Mouse (Mus musculus): ENCODE data around the gene Zap70. TPM values are rescaled to one million over a fixed set of nuclear protein-coding genes. Genes with fewer than 3 reads are reported as not detected.
"Not testable (repeated sequence)": the region's sequence is repeated elsewhere in the genome, so short reads cannot be mapped to it uniquely, and the experiment has no call there.

Gene Zap70
- total RNA-seq, 2 experiments from 2014 or later = 1.7 to 2.1 TPM

- Histone ChIP-seq H3K27ac (no peak overlapping the region), H3K4me3 (no peak overlapping the region)
- DNase-seq (ENCODE audit: extremely low spot score in 1 of 2, low spot score in 2 of 2) = no peak
- intact Hi-C loops (cut with DNase I) = no loop called here
- no peak for TF ChIP-seq CTCF (IDR thresholded peaks at IDR 0.05)
These were observed 45.5 kb downstream of the Zap70 start for GRCm38 (mm10) chr1:36807086-36807485.

DNA sequence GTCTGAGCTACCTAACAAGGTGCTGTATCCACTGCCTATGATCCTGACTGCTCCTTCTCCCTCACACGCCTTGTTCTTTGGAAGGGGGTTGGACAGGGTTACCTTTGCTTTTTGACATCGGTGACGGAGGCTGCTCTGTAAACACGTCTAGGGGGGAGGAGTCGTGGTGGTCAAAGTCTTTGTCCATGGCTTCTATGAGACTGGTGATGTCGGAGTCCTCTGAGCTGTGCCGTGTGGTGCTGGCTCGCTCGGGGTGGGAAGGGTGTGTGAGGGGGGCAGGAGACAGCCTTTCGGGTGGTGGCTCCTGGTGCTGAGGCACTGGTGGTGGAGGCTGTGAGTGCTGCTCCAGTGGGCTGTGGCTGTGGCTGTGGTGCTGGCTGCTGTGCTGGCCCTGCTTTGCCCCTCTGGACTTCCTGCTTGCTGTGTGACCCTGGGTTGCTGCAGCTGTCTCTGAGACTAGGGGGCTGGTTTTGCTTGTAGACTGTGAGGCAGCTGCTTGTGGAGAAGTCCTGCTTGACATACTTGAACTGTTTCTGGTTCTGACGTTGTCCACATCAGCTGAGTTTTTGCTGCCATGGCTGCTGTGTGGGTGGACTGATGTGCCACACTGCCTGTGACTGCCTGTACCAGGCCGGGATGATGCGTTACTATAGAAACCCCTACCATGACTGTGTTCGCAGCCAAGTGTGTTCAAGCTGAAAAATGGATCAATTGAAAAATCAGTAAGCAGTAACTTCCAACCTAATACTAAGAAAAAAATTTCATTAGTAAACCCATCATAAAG lies 46.4 kb downstream of the Zap70 start:
- no peak for TF ChIP-seq CTCF (IDR thresholded peaks at IDR 0.05)
- no peak overlapping the region for H3K27ac ChIP-seq
- intact Hi-C loops (cut with DNase I) = no loop called here
- no peak overlapping the region for H3K4me3 ChIP-seq
- peak in 1 of 2 experiments; percentile 35 for DNase-seq (ENCODE audit: extremely low spot score in 1 of 2, low spot score in 2 of 2)

GRCm38 (mm10) chr1:36811806-36812205 lies 50.2 kb downstream of the Zap70 start:
- no peak for DNase-seq (ENCODE audit: extremely low spot score in 1 of 2, low spot score in 2 of 2)
- H3K4me3 ChIP-seq = no peak overlapping the region
- H3K27ac ChIP-seq = no peak overlapping the region
- no peak for TF ChIP-seq CTCF (IDR thresholded peaks at IDR 0.05)
- intact Hi-C loops (cut with DNase I) = no loop called here

GRCm38 (mm10) chr1:36813415-36813814 lies 51.8 kb downstream of the Zap70 start:
- intact Hi-C loops (cut with DNase I) = no loop called here

DNA sequence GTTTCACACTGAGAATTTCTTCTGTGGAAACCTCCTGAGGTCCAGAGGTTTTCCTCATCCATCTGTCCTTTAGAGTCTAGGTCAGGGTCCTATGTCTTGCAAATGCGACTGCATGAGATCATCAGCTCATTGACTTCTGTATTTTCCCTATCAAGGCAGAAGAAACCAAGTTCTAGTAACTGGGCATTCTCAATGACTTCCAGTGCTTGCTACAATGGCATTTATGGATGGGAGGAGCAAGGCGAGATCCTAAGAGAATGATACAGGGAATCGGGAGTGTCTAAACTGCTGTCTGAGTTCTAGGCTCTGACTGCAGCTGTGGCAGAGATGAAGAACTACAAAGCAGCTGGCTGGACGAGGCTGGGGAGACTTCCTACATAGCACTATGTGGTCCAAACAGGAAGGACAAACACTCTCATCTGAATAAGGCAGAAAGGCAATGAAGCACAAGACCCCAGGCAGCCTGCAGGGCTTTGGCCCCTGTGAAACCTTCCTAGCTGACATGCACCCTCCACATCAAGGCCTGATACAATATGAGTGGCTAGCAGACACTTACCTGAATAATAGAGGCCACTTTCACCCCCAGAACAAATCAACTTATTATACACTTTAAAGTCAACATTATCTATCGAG lies 52.8 kb downstream of the Zap70 start:
- H3K27ac ChIP-seq = peak overlapping the region; percentile 58
- intact Hi-C loops (cut with DNase I) = no loop called here

More at GRCm38 (mm10) chr1:36813415-36813814, 51.8 kb downstream of the Zap70 start:
- H3K4me3 ChIP-seq = no peak overlapping the region
- TF ChIP-seq CTCF (IDR thresholded peaks at IDR 0.05) = no peak
- DNase-seq (ENCODE audit: extremely low spot score in 1 of 2, low spot score in 2 of 2) = peak; percentile 40 to 49
- no peak overlapping the region; the same call in 1 of the 2 replicates for H3K27ac ChIP-seq

GRCm38 (mm10) chr1:36815166-36815565 lies 53.6 kb downstream of the Zap70 start:
- no peak for DNase-seq (ENCODE audit: extremely low spot score in 1 of 2, low spot score in 2 of 2)
- H3K27ac ChIP-seq = no peak overlapping the region
- no peak for TF ChIP-seq CTCF (IDR thresholded peaks at IDR 0.05)
- intact Hi-C loops (cut with DNase I) = no loop called here
- no peak overlapping the region for H3K4me3 ChIP-seq

More for the DNA sequence above, 52.8 kb downstream of the Zap70 start:
- H3K4me3 ChIP-seq = no peak overlapping the region
- DNase-seq (ENCODE audit: extremely low spot score in 1 of 2, low spot score in 2 of 2) = no peak
- TF ChIP-seq CTCF (IDR thresholded peaks at IDR 0.05) = no peak

DNA sequence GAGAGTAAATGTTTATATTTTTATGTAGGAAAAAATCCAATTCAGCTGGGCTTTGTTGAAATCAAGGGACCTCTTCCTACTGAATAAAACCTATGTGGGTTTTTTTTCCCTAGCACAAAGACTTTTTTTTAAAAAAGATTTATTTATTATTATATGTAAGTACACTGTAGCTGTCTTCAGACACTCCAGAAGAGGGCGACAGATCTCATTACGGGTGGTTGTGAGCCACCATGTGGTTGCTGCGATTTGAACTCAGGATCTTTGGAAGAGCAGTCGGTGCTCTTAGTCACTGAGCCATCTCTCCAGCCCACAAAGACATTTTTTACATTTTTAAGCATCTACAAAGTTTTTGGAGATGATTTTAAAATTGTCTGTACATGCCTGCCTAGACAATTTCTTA lies 60.3 kb downstream of the Zap70 start:
- H3K4me3 ChIP-seq; intact Hi-C loops (cut with DNase I); H3K27ac ChIP-seq; DNase-seq (ENCODE audit: extremely low spot score in 1 of 2, low spot score in 2 of 2): not testable (repeated sequence)
- peak; percentile 35 for TF ChIP-seq CTCF (IDR thresholded peaks at IDR 0.05)

- DNase-seq (ENCODE audit: extremely low spot score in 1 of 2, low spot score in 2 of 2) = no peak
- no peak overlapping the region for H3K27ac ChIP-seq
- intact Hi-C loops (cut with DNase I) = no loop called here
- no peak for TF ChIP-seq CTCF (IDR thresholded peaks at IDR 0.05)
- no peak overlapping the region for H3K4me3 ChIP-seq
These were observed 62.8 kb downstream of the Zap70 start for GRCm38 (mm10) chr1:36824356-36824755.

DNA sequence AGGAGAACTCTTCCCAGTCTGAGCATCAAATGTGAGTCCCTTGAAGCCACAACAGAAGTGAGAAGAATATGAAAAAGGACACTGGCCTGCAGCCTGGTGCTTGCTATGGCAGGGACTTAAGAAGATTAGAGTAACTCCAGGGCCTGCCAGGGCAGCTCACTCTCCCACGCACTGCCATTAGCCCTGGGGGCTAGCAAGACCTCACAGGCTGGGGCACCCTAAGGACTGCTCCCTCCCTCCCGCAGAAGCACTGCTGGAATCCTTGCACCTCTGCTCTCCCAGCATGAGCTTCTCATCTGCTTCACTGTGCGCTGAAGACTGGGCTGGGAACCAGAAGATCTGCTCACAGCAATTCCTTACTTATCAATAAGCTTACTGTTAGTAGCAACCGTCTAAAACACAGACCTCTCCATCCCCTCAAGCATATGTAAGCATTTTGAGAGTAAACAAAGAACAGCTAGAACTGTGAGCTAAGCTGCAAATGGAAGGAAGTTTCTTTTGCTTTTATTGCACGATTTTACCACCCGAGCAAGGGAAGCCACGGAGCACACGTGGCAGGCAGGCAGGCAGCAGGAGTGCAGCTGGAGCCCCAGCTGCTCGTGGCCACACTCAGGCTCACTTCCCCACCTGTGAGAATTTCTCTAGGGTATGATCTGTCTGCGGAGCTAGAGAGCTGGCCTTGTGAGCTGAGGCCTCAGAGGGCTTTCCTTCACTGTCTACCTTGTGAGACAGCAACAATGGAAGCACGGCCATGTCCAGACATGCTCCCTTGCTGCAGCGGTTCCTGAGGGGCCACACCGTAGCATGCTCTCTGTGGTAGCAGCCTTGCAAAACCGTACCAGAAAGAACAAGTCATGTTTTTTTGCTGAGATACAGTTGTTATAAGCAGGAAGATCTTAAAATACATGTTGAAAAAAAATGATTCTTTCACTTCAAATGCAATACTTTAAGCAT lies 69.6 kb downstream of the Zap70 start:
- TF ChIP-seq CTCF (IDR thresholded peaks at IDR 0.05) = no peak
- intact Hi-C loops (cut with DNase I) = loop anchor here (5.0 kb wide), 1 partner anchor 106 kb away; no protein-coding TSS in a partner anchor
- DNase-seq (ENCODE audit: extremely low spot score in 1 of 2, low spot score in 2 of 2) = no peak
- Histone ChIP-seq H3K27ac (peak overlapping the region; percentile 4; the same call in 1 of the 2 replicates), H3K4me3 (no peak overlapping the region)

Other genes with a start within 250 kb of the Zap70 start
- 10 to 100 TPM; 29.8 to 34.9 TPM for gene Cnnm3, start 249.9 kb upstream of the Zap70 start, total RNA-seq (2021)
- 1 to 10 TPM; 5.0 to 8.1 TPM for gene Ankrd23, start 224.9 kb upstream of the Zap70 start, total RNA-seq (2021)
- gene Gm42417, start 222.4 kb upstream of the Zap70 start, total RNA-seq (2021) = not detected
- gene Ankrd39, start 214.4 kb upstream of the Zap70 start, total RNA-seq (2021) = 10 to 100 TPM; 12.0 to 14.8 TPM
- gene Sema4c, start 203.4 kb upstream of the Zap70 start, total RNA-seq (2021) = 10 to 100 TPM; 17.7 to 18.4 TPM
- gene Fam178b, start 78.6 kb upstream of the Zap70 start, total RNA-seq (2021) = under 1 TPM in 1 of 2 experiments, not detected in 1; 0.40 TPM
- 100 to 1,000 TPM; 533 to 600 TPM for gene Cox5b, start 70.3 kb upstream of the Zap70 start, total RNA-seq (2021)
- under 1 TPM in 1 of 2 experiments, not detected in 1; 0.41 TPM for gene 4933424G06Rik, start 51.6 kb upstream of the Zap70 start, total RNA-seq (2021)
- 100 to 1,000 TPM; 323 to 361 TPM for gene Actr1b, start 47.4 kb upstream of the Zap70 start, total RNA-seq (2021)
- gene Tmem131, start 181.9 kb downstream of the Zap70 start, total RNA-seq (2021) = 10 to 100 TPM; 53.6 to 61.1 TPM

All from left cerebral cortex, adult 2 months (tissue).